ENCODE assay signal across 1 mouse cellular context in genomic region chr9:32695492-32696190, GRCm38 (mm10).
TF ChIP-seq lines count a peak whose summit lies in the region.

No protein-coding gene starts in this region.

TF ChIP-seq in CH12.LX, 34 proteins besides CTCF, POLR2A, EP300 and RAD21 (continued from another document):
- TF ChIP-seq JUN (IDR thresholded peaks at IDR 0.05; ENCODE audit: insufficient read depth, low read depth, low read length): no peak
- no peak for TF ChIP-seq E2F4 (IDR thresholded peaks at IDR 0.05; ENCODE audit: insufficient replicate concordance, low read depth, low read length)
- TF ChIP-seq USF1 (IDR thresholded peaks at IDR 0.05; ENCODE audit: low read depth, low read length): no peak
- TF ChIP-seq ZKSCAN1 (IDR thresholded peaks at IDR 0.05; ENCODE audit: borderline replicate concordance, low read depth, low read length): no peak
- TF ChIP-seq CHD1 (IDR thresholded peaks at IDR 0.05; ENCODE audit: low read depth, low read length): no peak
- no peak for TF ChIP-seq HCFC1 (IDR thresholded peaks at IDR 0.05; ENCODE audit: low read depth, low read length)
- no peak for TF ChIP-seq PAX5 (IDR thresholded peaks at IDR 0.05; ENCODE audit: low read length)
- no peak for TF ChIP-seq MEF2A (IDR thresholded peaks at IDR 0.05; ENCODE audit: borderline replicate concordance, low read depth, low read length)
- peak; percentile 28; the same call in 1 of the 2 replicates for TF ChIP-seq MXI1 (IDR thresholded peaks at IDR 0.05; ENCODE audit: low read depth, low read length)
- TF ChIP-seq POLR2AphosphoS2 (IDR thresholded peaks at IDR 0.05; ENCODE audit: low read depth, low read length): peak; percentile 70; the same call in 1 of the 2 replicates
- TF ChIP-seq JUND (conservative IDR thresholded peaks at IDR 0.05; ENCODE audit: low read depth, low read length): no peak
- peak; percentile 64 for TF ChIP-seq ELF1 (IDR thresholded peaks at IDR 0.05; ENCODE audit: low read depth, low read length)
- no peak for TF ChIP-seq ETS1 (conservative IDR thresholded peaks at IDR 0.05; ENCODE audit: low read depth, low read length)
- TF ChIP-seq TCF12 (IDR thresholded peaks at IDR 0.05; ENCODE audit: low read depth, low read length): peak; percentile 78
- no peak for TF ChIP-seq MYC (IDR thresholded peaks at IDR 0.05; ENCODE audit: low read depth, low read length)
- TF ChIP-seq USF2 (conservative IDR thresholded peaks at IDR 0.05; ENCODE audit: low read depth, low read length): no peak
- peak; percentile 12; the same call in 1 of the 2 replicates for TF ChIP-seq MAFK (IDR thresholded peaks at IDR 0.05; ENCODE audit: insufficient replicate concordance, low read length)
TF ChIP-seq in CH12.LX: peak in this region for 14.
